Mouse (Mus musculus): ENCODE measurements around the gene Ccdc88c. TPM values are rescaled to one million over a fixed set of nuclear protein-coding genes. Genes with fewer than 3 reads are reported as not detected.
A peak's percentile ranks its signal among the peaks of the same experiment; 100 is the strongest.

The Ccdc88c gene
- total RNA-seq (2021) = 10 to 100 TPM in 1 of 2 experiments, 1 to 10 TPM in 1; 9.3 to 12.4 TPM
- long read RNA-seq, experiment 1 = 0 reads
- long read RNA-seq, experiment 2, partial matches to known transcripts = 1 of 2 reads
- long read RNA-seq, experiment 2, other reads (novel, unspliced or antisense) = 1 of 2 reads

DNA sequence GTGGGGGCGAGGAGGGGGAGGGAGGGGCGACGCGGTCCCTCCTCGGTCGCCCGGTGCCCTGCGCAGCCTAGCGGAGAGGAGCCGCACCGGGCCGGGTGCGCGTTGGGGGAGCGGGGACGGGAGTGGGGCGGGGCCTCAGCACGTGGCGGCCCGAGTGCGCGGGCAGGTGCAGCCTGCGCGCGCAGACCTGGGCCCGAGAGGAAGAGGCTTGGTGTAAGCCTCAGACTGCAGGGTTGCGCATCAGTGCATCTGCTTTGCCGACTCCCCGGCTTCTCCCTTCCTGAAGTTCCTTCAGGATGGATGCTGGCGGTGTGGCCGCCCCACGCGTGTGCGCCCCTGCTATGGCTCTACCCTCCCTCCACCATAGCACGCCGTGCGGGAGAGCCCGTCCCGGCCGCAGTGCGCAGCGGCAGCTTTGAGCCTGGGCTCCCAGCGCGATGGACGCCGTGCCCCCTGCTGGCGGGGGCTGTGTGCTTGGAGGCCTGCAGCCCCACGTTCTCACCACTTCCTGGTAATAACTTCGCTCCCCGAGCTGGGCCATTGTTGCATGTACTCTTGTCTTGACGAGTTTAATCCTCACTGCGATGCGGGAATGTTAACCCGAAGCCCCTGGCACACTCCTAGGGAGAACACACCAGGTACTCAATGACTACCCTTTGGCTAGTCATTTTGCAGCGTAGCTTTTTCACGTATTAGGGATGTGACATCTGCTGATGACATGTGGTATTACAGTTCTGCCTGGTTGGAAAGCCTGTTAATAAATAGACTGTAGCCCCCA lies at the start of gene Ccdc88c:
Ccdc88c (minus strand) TSS at position 103 of the 778 bp plus-strand sequence.
- peak; percentile 46 to 59 for DNase-seq (ENCODE audit: low spot score in 2 of 2)

DNA sequence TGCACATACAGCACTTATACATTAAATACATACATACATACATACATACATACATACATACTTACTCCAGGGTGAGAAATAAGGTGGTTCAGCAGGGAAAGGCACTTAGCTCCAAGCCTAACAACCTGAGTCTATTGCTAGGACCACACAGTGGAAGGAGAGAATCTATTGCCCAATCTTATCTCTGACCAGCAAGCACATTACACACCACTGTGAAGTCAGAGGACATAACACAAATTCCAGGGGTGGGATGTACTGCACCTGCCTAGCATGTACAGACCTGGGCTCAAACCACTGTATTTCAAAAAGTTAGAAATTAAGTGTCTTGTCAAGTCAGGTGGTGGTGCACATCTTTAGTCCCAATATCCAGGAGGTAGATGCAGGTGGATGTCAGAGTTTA lies 49.1 kb upstream of the Ccdc88c start:
- DNase-seq (ENCODE audit: low spot score in 2 of 2) = no peak

GRCm38 (mm10) chr12:101075433-101075832 lies 46.6 kb upstream of the Ccdc88c start:
- no peak for DNase-seq (ENCODE audit: low spot score in 2 of 2)

DNA sequence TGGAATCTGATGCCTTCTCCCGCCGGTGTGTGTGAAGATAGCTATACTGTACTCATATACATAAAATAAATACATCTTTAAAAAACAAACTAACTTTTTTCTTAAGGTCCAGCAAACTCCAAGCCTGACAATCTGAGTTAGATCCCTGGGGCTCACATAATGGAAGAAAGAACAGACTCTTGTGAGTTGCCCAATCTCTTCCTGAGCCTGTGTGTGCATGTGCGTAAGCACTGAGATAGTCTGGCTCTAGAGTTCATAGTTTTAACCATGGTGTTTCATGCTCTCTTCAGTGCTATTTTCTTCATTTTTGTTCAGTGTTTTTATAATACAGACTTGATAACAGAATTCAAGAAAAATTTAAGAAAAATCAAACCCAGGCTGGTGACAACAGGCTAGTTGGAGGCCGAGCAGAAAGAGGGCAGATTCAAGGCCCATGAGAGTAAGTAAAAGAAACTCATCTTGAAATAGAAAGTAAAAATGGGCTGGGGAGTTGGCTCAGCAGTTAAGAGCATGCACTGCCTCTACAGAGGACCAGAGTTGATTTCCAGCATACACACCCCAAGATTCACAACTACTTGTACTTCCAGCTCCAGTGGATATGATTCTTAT lies 46.1 kb upstream of the Ccdc88c start:
- DNase-seq (ENCODE audit: low spot score in 2 of 2) = no peak

GRCm38 (mm10) chr12:101069813-101070212 lies 41.0 kb upstream of the Ccdc88c start:
- no peak for DNase-seq (ENCODE audit: low spot score in 2 of 2)

DNA sequence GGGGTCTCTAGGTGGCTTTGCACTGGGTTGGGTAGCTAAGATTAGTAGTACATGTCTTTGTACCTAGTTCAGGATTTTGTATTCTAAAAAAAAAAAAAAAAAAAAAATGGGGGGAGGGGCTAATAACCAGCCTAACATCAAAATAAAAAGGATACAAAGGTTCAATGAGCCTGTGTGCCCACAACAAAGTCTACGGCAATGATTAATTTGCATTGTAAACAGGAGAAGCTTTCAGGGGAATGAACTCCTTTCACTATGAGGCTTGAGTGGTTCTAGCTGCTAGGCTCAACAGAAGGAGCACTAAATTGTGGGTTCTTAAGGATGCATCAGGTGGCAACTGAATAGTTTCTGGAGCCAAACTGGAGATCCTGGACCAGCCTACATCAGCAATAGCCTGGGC lies 37.5 kb upstream of the Ccdc88c start:
- no peak for DNase-seq (ENCODE audit: low spot score in 2 of 2)

DNA sequence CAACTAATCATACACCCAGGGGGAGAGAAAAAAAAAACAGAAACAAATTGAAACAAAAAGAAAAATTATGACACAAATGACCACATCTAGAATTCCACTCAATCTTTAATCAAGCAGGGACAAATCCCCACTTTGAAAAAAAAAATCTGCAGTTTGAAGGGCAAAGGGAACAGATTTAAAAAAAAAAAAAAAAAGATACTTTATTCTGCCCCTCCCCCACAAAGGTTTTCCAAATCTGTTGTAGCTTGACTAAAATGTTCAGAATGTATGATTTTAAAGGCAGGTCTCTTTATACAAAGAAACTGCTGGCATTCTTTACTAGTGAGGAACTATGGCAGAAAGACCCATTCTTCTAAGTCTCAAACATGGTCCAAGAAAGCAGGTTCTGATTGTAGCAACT lies 11.1 kb upstream of the Ccdc88c start:
- no peak for DNase-seq (ENCODE audit: low spot score in 2 of 2)

DNA sequence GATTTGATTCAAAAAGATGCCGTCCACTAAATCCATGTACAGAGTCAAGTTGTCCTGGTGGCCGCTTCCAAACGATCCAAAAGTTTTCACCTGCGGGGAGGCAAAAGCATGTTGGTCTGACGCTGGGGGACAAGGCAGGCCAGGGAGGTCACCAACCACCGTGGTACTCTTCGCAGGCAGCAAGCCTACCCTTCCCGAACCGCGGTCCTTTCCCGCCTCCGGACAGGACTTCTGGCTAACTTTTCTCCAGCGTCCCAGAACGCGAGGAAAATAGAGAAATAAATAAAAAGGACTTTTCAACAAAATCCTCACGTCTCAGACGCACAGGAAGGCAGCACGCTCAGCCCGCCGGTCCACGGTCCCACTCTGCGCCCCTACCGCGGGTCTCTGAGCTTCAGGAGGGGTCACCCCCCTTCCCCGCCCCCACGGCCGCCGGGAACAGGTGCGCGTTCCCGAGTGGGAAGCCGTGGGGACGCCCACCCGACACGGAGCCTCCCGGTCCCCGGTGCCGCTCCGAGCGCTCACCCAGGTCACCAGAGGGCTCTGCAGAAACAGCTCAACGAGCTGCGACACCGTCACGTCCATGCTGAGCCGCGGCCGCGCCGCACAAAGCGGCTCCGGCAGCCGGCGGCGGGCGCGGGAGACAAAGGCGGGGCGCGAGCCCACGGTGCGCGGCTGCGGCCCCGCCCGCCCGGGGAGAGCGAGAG lies 456 bp downstream of the Ccdc88c start:
- DNase-seq (ENCODE audit: low spot score in 2 of 2) = no peak

GRCm38 (mm10) chr12:101027451-101028246 lies 1.2 kb downstream of the Ccdc88c start:
- DNase-seq (ENCODE audit: low spot score in 2 of 2) = no peak

DNA sequence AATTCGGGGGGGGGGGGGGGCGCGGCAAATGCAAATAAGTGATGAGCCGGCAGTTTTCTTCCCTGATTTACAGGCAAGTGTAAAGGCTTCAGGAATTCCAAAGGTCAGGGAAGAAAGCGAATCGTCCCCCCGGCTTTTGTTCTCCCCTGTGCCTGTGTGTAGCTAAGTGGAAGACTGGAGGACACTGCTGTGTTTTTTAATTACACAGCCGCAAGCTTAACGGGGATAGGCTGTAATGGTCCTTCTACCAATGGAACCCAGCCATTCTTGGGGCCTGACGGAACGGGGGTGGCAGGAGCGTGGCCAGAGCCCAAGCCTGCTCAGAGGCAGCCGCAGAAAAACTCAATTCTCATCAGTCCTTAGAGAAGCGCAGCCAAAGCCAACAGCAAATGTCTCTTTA lies 1.9 kb downstream of the Ccdc88c start:
- no peak for DNase-seq (ENCODE audit: low spot score in 2 of 2)

GRCm38 (mm10) chr12:101026518-101026917 lies 2.3 kb downstream of the Ccdc88c start:
- no peak for DNase-seq (ENCODE audit: low spot score in 2 of 2)

DNA sequence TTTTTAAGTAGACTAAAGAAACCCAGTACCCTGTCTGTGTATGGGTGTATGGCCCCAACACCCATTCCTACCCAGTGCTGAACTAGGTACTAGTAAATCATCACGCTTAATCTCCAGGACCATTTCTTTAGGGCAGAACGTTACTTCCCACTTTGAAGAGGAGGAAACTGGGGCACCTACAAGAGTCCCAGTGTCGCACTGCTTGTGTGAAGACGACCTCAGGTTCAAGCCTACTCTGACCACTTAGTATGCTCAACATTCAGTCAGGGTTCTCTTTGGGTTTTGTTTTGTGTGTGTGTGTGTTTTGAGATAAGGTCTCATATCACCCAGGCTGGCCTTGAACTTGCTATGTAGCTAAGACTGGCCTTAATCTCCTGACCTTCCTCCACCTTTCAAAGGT lies 2.8 kb downstream of the Ccdc88c start:
- no peak for DNase-seq (ENCODE audit: low spot score in 2 of 2)

GRCm38 (mm10) chr12:101025379-101025778 lies 3.5 kb downstream of the Ccdc88c start:
- DNase-seq (ENCODE audit: low spot score in 2 of 2) = no peak

- no peak for DNase-seq (ENCODE audit: low spot score in 2 of 2)
These were observed 4.0 kb downstream of the Ccdc88c start for GRCm38 (mm10) chr12:101024824-101025223.

- no peak for DNase-seq (ENCODE audit: low spot score in 2 of 2)
These were observed 5.7 kb downstream of the Ccdc88c start for GRCm38 (mm10) chr12:101023143-101023542.

GRCm38 (mm10) chr12:101022353-101022752 lies 6.5 kb downstream of the Ccdc88c start:
- no peak for DNase-seq (ENCODE audit: low spot score in 2 of 2)

GRCm38 (mm10) chr12:101021484-101022226 lies 7.2 kb downstream of the Ccdc88c start:
- DNase-seq (ENCODE audit: low spot score in 2 of 2) = no peak

DNA sequence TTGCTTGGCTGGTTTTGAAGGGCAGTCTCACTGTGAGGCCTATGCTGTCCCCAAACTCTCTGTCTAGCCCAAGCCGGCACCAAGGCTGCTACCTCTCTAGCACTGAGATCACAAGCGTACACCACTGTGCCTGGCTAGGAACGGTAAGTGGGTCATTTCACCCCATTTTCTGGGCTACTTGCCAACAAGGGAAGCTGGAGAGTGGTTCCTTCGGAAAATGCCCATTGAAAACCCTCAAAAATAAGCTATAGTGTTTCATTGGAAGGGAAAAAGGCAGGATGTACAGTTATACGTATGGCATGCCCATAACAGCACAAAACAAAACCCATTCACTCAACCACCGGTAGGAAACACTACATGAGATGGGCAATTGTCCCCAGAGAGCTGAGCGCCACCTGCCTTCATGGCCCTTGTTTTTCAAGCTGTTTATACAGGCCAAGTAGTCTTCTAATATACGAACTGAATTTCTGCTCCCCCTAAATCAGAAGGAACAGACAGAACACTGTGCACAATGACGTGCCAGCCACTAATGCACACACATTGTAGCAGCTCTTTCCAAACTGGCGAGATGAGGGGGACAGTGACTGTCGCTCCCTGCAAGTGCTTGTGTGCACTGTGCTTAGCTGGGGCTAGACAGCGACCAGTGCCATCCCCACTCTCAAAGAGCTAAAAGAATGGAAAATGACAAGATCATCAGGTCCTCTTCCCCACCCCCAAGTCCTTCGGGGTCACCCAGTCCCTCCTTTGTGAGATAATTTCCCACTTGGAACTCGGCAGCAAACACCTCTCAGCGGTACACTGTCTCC lies 8.4 kb downstream of the Ccdc88c start:
- DNase-seq (ENCODE audit: low spot score in 2 of 2) = no peak

DNA sequence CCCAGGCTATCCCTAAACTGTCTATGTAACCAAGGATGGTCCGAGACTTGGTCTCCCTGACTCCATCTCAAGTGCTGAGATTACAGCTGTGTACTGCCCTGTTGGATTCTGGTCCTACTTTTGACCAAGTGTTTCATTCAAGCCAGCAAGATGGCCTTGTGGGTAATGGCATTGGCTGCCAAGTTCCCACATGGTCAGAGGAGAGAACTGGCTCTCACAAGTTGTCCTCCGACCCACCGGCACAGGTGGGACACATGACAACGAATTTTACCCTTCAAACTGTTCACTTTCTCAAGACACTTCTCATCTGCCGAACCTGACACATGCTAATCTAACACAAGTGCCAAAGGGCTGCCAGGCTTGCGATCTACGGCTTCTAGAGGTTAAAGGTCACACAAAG lies 9.4 kb downstream of the Ccdc88c start:
- DNase-seq (ENCODE audit: low spot score in 2 of 2) = no peak

GRCm38 (mm10) chr12:101019031-101019430 lies 9.8 kb downstream of the Ccdc88c start:
- no peak for DNase-seq (ENCODE audit: low spot score in 2 of 2)

Measured in adrenal gland, postnatal 4 days (tissue).